In the genomic region with DNA sequence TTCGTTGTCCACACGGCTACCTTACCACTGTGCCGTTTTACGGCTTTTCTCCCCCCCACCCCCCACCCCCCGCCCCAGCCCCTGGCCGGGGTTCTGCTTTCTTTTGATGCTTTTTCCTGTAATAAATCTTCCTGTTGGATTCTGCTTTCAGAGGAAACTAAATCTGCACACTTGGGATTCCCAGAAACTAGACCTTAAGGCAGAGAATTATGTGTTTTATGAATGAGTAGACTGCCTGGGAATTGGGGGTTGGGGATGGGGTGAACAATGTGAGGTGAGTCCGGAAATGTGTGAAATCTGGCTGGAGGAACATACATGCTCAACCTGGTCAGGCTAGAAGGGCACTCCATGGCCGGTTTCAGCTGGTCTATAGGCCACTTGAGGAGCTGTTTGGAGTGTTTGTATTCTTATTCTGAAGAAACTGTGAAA, we compare ENCODE assay signal across 18 mouse cellular contexts. TPM values are rescaled to one million over a fixed set of nuclear protein-coding genes. Genes with fewer than 3 reads are reported as not detected.
DNase-seq lines count a peak whose midpoint lies in the region; ATAC-seq and TF ChIP-seq lines count a peak whose summit lies in the region.
"Had no signal": no experiment of that assay in that cellular context is flagged by ENCODE, and none has a peak within 500 bp of the region (broad histone marks: within the 10 kb centered on the region; RNA-seq: fewer than 3 reads in every experiment).

No protein-coding gene starts in this region.

- TF ChIP-seq CTCF in kidney, adult 2 months (conservative IDR thresholded peaks at IDR 0.05; ENCODE audit: insufficient read depth, insufficient read length, low read depth, low read length) = no peak
- no peak for TF ChIP-seq CTCF in bone marrow, adult 2 months (IDR thresholded peaks at IDR 0.05; ENCODE audit: control insufficient read depth, insufficient read depth, low read length)
- TF ChIP-seq CTCF in lung, postnatal 0 days (IDR thresholded peaks at IDR 0.05) = no peak

- peak; percentile 85 for TF ChIP-seq EP300 in lung, postnatal 0 days (IDR thresholded peaks at IDR 0.05)

- no peak for TF ChIP-seq POLR2A in kidney, adult 2 months (IDR thresholded peaks at IDR 0.05; ENCODE audit: low read depth, low read length)
- no peak for TF ChIP-seq POLR2A in bone marrow, adult 2 months (IDR thresholded peaks at IDR 0.05; ENCODE audit: borderline replicate concordance, control insufficient read depth, low read depth, low read length)

- intact Hi-C loops in heart, postnatal 36 days (cut with DNase I) = no loop called here

- H3K4me1 ChIP-seq in kidney, adult 2 months (ENCODE audit: control insufficient read depth, insufficient read depth, low read length) = no peaks in the 10 kb centered on the region
- H3K4me1 ChIP-seq in bone marrow, adult 2 months (ENCODE audit: control insufficient read depth, insufficient read depth, low read length) = no peaks in the 10 kb centered on the region; the same call in none of the 2 replicates
- H3K4me1 ChIP-seq in limb, embryonic 11.5 days (ENCODE audit: control insufficient read depth, insufficient read depth, low read length) = peaks cover 8% of the 10 kb centered on the region
- H3K4me1 ChIP-seq in lung, postnatal 0 days (ENCODE audit: insufficient read depth, low read depth, low read length) = peaks cover 9% of the 10 kb centered on the region

- H3K36me3 ChIP-seq in kidney, adult 2 months (ENCODE audit: control insufficient read depth, insufficient read depth, low read length) = no peaks in the 10 kb centered on the region
- no peaks in the 10 kb centered on the region for H3K36me3 ChIP-seq in limb, embryonic 11.5 days (ENCODE audit: control insufficient read depth, insufficient read depth, low read length)
- no peaks in the 10 kb centered on the region for H3K36me3 ChIP-seq in lung, postnatal 0 days (ENCODE audit: insufficient read depth, low read length)
- H3K36me3 ChIP-seq: limb, embryonic 15.5 days had no signal

- 20% methylated on average over 8 of the region's 8 CpGs for WGBS in kidney, adult 2 months
- WGBS in bone marrow, adult 2 months = under 1% methylated on average over 8 of the region's 8 CpGs
- 11% methylated on average over 8 of the region's 8 CpGs for WGBS in limb, embryonic 11.5 days
- 30% methylated on average over 8 of the region's 8 CpGs for WGBS in lung, postnatal 0 days

- H3K4me2 ChIP-seq in limb, embryonic 11.5 days (ENCODE audit: low read depth, severe bottlenecking) = no peak overlapping the region
- peak overlapping the region; percentile 28 for H3K4me2 ChIP-seq in lung, postnatal 0 days (replicated peaks; ENCODE audit: low read depth, low read length)
- H3K4me2 ChIP-seq: forebrain, embryonic 13.5 days; limb, embryonic 15.5 days had no signal

- H3K27me3 ChIP-seq in kidney, adult 2 months (replicated peaks; ENCODE audit: control insufficient read depth, insufficient read depth, low read length) = no peaks in the 10 kb centered on the region
- H3K27me3 ChIP-seq in limb, embryonic 11.5 days (ENCODE audit: control insufficient read depth, insufficient read depth, low read length) = no peaks in the 10 kb centered on the region
- no peaks in the 10 kb centered on the region for H3K27me3 ChIP-seq in lung, postnatal 0 days (replicated peaks; ENCODE audit: insufficient read depth, low read length)
- H3K27me3 ChIP-seq: Patski had no signal

- H3K4me3 ChIP-seq in kidney, adult 2 months (ENCODE audit: insufficient read depth, low read depth, low read length) = no peak overlapping the region
- H3K4me3 ChIP-seq in bone marrow, adult 2 months (replicated peaks; ENCODE audit: control insufficient read depth, low read depth, low read length) = no peak overlapping the region
- H3K4me3 ChIP-seq in limb, embryonic 11.5 days (ENCODE audit: low read depth, low read length) = no peak overlapping the region
- H3K4me3 ChIP-seq in lung, postnatal 0 days (ENCODE audit: low read depth, low read length) = no peak overlapping the region
- H3K4me3 ChIP-seq: forebrain, embryonic 13.5 days; limb, embryonic 15.5 days had no signal

- peak; percentile 76 for ATAC-seq in limb, embryonic 11.5 days (ENCODE audit: insufficient number of reproducible peaks, low FRiP score, low TSS enrichment, low read depth)
- ATAC-seq in lung, postnatal 0 days = peak; percentile 69
- ATAC-seq: forebrain, embryonic 13.5 days; hindbrain, embryonic 16.5 days; Patski had no signal

- peak; percentile 14 for DNase-seq in kidney, adult 2 months
- no peak for DNase-seq in kidney, postnatal 25 days
- peak; percentile 59 for DNase-seq in limb, embryonic 11.5 days (ENCODE audit: low spot score)
- DNase-seq in lung, postnatal 0 days (ENCODE audit: low spot score) = peak; percentile 90
- DNase-seq in heart, adult 8-10 months (ENCODE audit: low spot score) = no peak
- DNase-seq in heart, postnatal 36 days = no peak
- no peak for DNase-seq in Muller cell, postnatal 12 days (ENCODE audit: inconsistent ontology term)
- DNase-seq: heart, postnatal 10 days; midbrain, embryonic 14.5 days; right cerebral cortex, postnatal 4 days had no signal

- no peaks in the 10 kb centered on the region for H3K9me3 ChIP-seq in limb, embryonic 11.5 days (ENCODE audit: control insufficient read depth, low read length)
- no peaks in the 10 kb centered on the region for H3K9me3 ChIP-seq in lung, postnatal 0 days (ENCODE audit: low read length)
- H3K9me3 ChIP-seq: forebrain, embryonic 13.5 days; limb, embryonic 15.5 days had no signal

- H3K9ac ChIP-seq in limb, embryonic 11.5 days (ENCODE audit: low read length) = no peak overlapping the region
- H3K9ac ChIP-seq in lung, postnatal 0 days (replicated peaks; ENCODE audit: low read depth) = no peak overlapping the region
- H3K9ac ChIP-seq: forebrain, embryonic 13.5 days; limb, embryonic 15.5 days had no signal

- H3K27ac ChIP-seq in kidney, adult 2 months (ENCODE audit: insufficient read depth, low read depth, low read length) = no peak overlapping the region
- H3K27ac ChIP-seq in bone marrow, adult 2 months (ENCODE audit: control insufficient read depth, insufficient read depth, low read depth, low read length, poor library complexity) = peak overlapping the region; percentile 53; the same call in 1 of the 2 replicates
- H3K27ac ChIP-seq in limb, embryonic 11.5 days (replicated peaks; ENCODE audit: low read depth, low read length) = no peak overlapping the region
- H3K27ac ChIP-seq in lung, postnatal 0 days (ENCODE audit: low read length) = peak overlapping the region; percentile 59
- H3K27ac ChIP-seq: forebrain, embryonic 13.5 days; limb, embryonic 15.5 days had no signal

RNA-seq across cellular contexts. Expression of a gene that starts 4.2 kb away (rescaled TPM):
- 0.12 TPM in 1 of 2 replicates, not detected in the other for polyA plus RNA-seq in kidney, adult 2 months (2012; rRNA removed)
- not detected in 2 replicates for polyA plus RNA-seq in bone marrow, adult 2 months (2011; ENCODE audit: insufficient read depth, insufficient read length, low replicate concordance, missing spikeins)
- 0.29 TPM in 1 of 2 replicates, not detected in the other for polyA plus RNA-seq in limb, embryonic 11.5 days (2014; fragmentation: Nextera tagmentation; extraction: Ambion mirVana)
- 0.42 and 2.5 TPM in 2 replicates for polyA plus RNA-seq in lung, postnatal 0 days (2015; fragmentation: Nextera tagmentation; extraction: Ambion mirVana)
- not detected for total RNA-seq in heart, adult 8-10 months (2022)
- total RNA-seq in heart, postnatal 36 days (2021) = not detected
- total RNA-seq: heart, postnatal 10 days; left cerebral cortex, adult 18-20 months had no signal
- polyA plus RNA-seq: forebrain, embryonic 13.5 days; midbrain, embryonic 14.5 days; neural tube, embryonic 11.5 days; Patski had no signal

RNA-seq across cellular contexts. Expression of a gene that starts 4.2 kb away (rescaled TPM):
- not detected in 2 replicates for polyA plus RNA-seq in kidney, adult 2 months (2012; rRNA removed)
- polyA plus RNA-seq in bone marrow, adult 2 months (2011; ENCODE audit: insufficient read depth, insufficient read length, low replicate concordance, missing spikeins) = not detected in 2 replicates
- 0.09 TPM in 1 of 2 replicates, not detected in the other for polyA plus RNA-seq in limb, embryonic 11.5 days (2014; fragmentation: Nextera tagmentation; extraction: Ambion mirVana)
- polyA plus RNA-seq in lung, postnatal 0 days (2015; fragmentation: Nextera tagmentation; extraction: Ambion mirVana) = 546 and 609 TPM in 2 replicates
- total RNA-seq in heart, adult 8-10 months (2022) = not detected
- total RNA-seq in heart, postnatal 36 days (2021) = not detected
- total RNA-seq: heart, postnatal 10 days; layer of hippocampus, adult 18-20 months; left cerebral cortex, adult 18-20 months had no signal
- polyA plus RNA-seq: forebrain, embryonic 13.5 days; hindbrain, embryonic 16.5 days; midbrain, embryonic 14.5 days had no signal

RNA-seq across cellular contexts. Expression of a gene that starts 17.9 kb away (rescaled TPM):
- 8.3 and 9.8 TPM in 2 replicates for polyA plus RNA-seq in kidney, adult 2 months (2012; rRNA removed)
- 274 and 431 TPM in 2 replicates for polyA plus RNA-seq in bone marrow, adult 2 months (2011; ENCODE audit: insufficient read depth, insufficient read length, low replicate concordance, missing spikeins)
- 59.8 and 66.0 TPM in 2 replicates for polyA plus RNA-seq in limb, embryonic 11.5 days (2014; fragmentation: Nextera tagmentation; extraction: Ambion mirVana)
- polyA plus RNA-seq in lung, postnatal 0 days (2015; fragmentation: Nextera tagmentation; extraction: Ambion mirVana) = 152 and 164 TPM in 2 replicates
- 10 to 100 TPM; 30.1 to 36.7 (median 30.8) TPM for total RNA-seq in heart, adult 8-10 months (2022)
- 10 to 100 TPM; 32.9 to 36.9 TPM for total RNA-seq in heart, postnatal 36 days (2021)
- polyA plus RNA-seq: Patski had no signal

RNA-seq across cellular contexts. Expression of a gene that starts 21.8 kb away (rescaled TPM):
- 1.2 and 1.5 TPM in 2 replicates for polyA plus RNA-seq in kidney, adult 2 months (2012; rRNA removed)
- 311 and 487 TPM in 2 replicates for polyA plus RNA-seq in bone marrow, adult 2 months (2011; ENCODE audit: insufficient read depth, insufficient read length, low replicate concordance, missing spikeins)
- polyA plus RNA-seq in limb, embryonic 11.5 days (2014; fragmentation: Nextera tagmentation; extraction: Ambion mirVana) = 17.2 and 19.4 TPM in 2 replicates
- polyA plus RNA-seq in lung, postnatal 0 days (2015; fragmentation: Nextera tagmentation; extraction: Ambion mirVana) = 15.6 and 18.3 TPM in 2 replicates
- 10 to 100 TPM; 10.5 to 27.1 (median 17.0) TPM for total RNA-seq in heart, adult 8-10 months (2022)
- total RNA-seq in heart, postnatal 36 days (2021) = 10 to 100 TPM in 1 of 2 experiments, 1 to 10 TPM in 1; 8.7 to 11.2 TPM

RNA-seq across cellular contexts. Expression of a gene that starts 30.9 kb away (rescaled TPM):
- 0.05 TPM in 1 of 2 replicates, not detected in the other for polyA plus RNA-seq in kidney, adult 2 months (2012; rRNA removed)
- polyA plus RNA-seq in bone marrow, adult 2 months (2011; ENCODE audit: insufficient read depth, insufficient read length, low replicate concordance, missing spikeins) = 2.7 and 5.4 TPM in 2 replicates
- 0.19 TPM in 1 of 2 replicates, not detected in the other for polyA plus RNA-seq in limb, embryonic 11.5 days (2014; fragmentation: Nextera tagmentation; extraction: Ambion mirVana)
- polyA plus RNA-seq in lung, postnatal 0 days (2015; fragmentation: Nextera tagmentation; extraction: Ambion mirVana) = 0.26 and 9.8 TPM in 2 replicates
- total RNA-seq in heart, adult 8-10 months (2022) = under 1 TPM in 2 of 4 experiments, not detected in 2; 0.14 to 0.16 TPM
- under 1 TPM in 1 of 2 experiments, not detected in 1; 0.31 TPM for total RNA-seq in heart, postnatal 36 days (2021)
- total RNA-seq: heart, postnatal 10 days had no signal
- polyA plus RNA-seq: forebrain, embryonic 13.5 days; midbrain, embryonic 14.5 days had no signal

Comparison
In these comparisons a context has a peak if more than half of its experiments do, and no peak if none do; other contexts are left out.
1. DNase-seq: peak in kidney, adult 2 months (single experiment), limb, embryonic 11.5 days (single experiment) and lung, postnatal 0 days (single experiment); none in kidney, postnatal 25 days (0 of 2), heart, adult 8-10 months (single experiment), heart, postnatal 36 days (0 of 2) and Muller cell, postnatal 12 days (single experiment).
2. H3K27ac ChIP-seq: peak in bone marrow, adult 2 months (single experiment) and lung, postnatal 0 days (single experiment); none in kidney, adult 2 months (single experiment) and limb, embryonic 11.5 days (single experiment).
3. RNA of a gene that starts 4.2 kb away (polyA plus RNA-seq): 546 to 609 TPM in lung, postnatal 0 days; 0.09 TPM in limb, embryonic 11.5 days, not detected in kidney, adult 2 months and not detected in bone marrow, adult 2 months; every median in the first group is over 100 times any median in the second.